Mouse (Mus musculus) kidney, adult 2 months (tissue): ENCODE data around the gene Klk15.

Experiments
- CTCF ChIP-seq: fragments of 200-500 bp; conservative IDR thresholded peaks from 2 replicates; pipeline ENCODE4 v1.5.1; 2011; ENCODE audit warnings: low read depth, mild to moderate bottlenecking, control low read depth, low read length, moderate library complexity, mixed read lengths; ENCODE audit not compliant: insufficient read depth, insufficient read length
- POLR2A ChIP-seq: fragments of 200-500 bp; IDR thresholded peaks from one replicate; pipeline ENCODE4 v1.6.1; 2011; ENCODE audit warnings: low read depth, low read length, control low read depth

- no peak for TF ChIP-seq CTCF
- no peak for TF ChIP-seq POLR2A
Measured at GRCm38 (mm10) chr7:43967612-43968011, 34.1 kb downstream of the Klk15 start.
